Mouse (Mus musculus) testis, postnatal 14 days (tissue): ENCODE measurements around the gene Nek8.
A peak's percentile ranks its signal among the peaks of the same experiment; 100 is the strongest.

ENCODE experiments used
- DNase-seq: peaks from one replicate; pipeline ENCODE4 v3.0.0; 2021; ENCODE audit warnings: low spot score

Gene Nek8

DNA sequence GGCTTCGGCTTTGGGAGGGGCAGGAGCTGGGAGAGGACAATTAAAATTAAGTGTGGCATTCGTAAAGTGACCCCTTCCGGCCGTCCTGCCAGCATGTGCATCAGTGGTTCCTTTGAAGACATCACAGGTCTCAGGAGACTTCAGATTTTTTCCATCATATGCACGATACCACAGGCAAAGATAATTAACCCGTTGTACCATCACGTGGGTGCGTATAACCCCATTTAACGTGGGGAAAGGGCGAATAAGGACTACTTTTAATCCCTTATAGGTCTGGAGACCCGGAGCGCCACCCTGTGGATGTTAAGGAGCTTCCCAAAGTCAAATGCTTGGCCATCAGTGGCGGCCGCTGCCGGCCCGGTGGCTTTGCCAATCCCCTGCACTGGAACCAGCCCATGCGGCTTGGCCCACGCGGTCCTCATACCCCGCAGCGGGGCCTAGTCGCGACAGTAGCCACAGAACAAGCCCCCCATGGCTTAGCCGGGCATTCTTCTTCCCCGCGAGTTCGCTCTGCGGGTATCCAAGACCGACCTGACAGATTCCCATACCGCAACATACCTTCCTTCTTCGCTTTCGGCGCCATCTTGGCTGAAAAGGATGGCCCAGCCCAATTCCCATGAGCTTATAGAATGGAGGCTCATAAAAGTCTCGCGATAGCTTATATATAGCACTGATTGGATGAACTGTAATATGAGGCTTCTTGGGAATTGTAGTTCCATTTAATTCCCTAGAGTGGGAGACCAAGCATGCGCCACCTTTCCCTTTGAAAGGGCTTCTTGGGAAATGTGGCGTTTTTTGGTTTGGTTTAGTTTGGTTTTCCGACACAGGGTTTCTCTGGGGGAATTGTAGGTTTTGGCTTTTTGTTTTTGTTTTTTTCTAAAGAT, 6.7 kb upstream of the Nek8 start, which contains the start of gene Rpl23a:
Gene Rpl23a, minus strand, starts transcription at position 624 of the 884 bp plus-strand sequence.
- peak; percentile 91 for DNase-seq

DNA sequence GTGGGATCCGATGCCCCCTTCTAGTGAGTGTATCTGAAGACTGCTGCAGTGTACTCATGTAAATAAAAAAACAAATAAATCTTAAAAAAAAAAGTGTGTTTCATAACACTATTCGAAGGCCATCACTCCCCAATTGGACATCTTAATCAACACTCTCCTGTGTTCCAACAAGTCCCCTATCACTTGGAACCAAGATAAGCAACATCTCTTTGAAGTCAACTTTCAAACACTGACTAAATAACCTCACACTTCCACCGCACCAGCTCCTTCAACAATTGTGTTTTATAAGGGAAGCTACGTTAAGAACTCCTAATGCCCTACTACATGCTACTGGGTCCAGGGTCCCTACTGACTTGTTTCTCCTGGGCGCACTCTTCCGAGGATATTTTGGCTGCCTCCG, 6.0 kb upstream of the Nek8 start:
- no peak for DNase-seq

DNA sequence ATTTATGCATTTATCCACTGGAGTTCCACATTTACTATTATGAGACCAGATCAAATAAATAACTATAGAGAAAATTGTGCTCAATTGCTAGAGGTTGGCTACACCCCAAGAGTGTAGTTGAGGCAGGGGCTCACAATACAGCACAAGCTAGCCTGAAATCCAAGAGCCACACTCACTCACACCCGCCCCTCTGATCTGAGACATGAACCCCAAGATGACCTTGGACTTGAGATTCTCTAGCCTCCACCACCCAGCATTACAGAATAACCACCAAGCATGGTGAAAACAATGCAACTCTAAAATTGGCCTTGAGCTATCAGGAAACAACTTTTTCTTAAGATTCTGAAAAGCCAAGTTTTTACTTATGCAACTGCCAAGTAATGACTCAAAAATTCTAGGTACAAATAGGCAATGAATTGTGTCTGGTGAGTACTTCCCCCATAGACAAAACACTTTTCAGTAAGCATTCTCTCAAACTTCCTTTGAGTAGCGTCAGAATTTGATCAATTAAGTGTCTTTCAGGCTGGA, 5.4 kb upstream of the Nek8 start:
- DNase-seq: no peak

DNA sequence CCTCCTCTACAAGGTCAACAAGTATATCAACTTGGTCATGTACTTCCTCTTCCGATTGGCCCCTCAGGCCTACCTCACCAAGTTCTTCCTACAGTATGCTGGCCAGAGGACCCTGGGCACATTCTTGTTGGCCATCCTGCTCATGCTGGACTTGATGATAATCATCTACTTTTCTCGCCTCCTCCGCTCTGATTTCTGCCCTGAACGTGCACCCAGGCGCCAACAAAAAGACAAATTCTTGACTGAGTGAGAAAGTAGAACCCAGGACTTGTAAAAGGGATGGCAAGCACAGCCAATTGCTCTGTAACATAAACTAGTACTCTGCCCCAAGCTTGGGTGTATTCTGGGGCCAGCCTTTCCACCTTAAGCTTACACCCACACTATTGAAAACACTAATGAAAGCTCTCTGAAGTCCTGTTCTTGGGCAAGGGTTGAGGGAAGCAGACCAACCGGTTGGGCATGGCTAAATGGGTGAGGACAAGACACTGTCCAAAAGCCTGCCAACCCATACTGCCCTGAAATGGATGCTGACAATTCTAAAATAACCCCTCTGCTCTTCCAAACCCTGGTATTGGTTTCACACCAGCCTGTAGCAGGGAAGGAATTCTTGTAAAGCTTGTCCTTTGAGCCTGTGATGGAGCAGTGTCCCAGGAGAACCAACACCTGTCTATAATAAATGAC, 3.7 kb upstream of the Nek8 start:
- DNase-seq: no peak

DNA sequence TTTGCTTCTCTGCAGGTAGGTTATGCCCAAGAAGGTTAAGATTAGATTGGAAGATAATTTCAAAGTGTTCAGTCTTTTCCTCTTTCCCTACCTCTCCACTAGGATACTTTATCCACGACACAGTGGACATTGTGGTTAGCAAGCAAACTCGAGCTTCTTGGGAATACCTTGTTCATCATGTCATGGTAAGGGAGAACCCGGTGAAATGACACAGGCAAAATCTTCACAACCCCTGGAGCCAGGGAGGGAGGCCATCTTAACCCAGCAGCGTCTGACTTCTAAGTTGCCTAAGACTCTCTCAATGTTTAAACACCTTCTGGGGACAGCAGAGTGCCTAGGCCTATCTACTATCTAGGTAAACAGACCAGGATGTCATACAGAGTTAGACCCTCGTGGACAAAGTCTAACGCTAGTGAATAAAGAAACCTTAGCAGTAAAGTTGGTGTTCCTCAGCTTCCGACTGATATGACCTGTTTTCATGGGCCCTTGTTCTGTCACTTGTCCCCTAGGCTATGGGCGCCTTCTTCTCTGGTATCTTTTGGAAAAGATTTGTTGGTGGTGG, 3.0 kb upstream of the Nek8 start:
- no peak for DNase-seq

DNA sequence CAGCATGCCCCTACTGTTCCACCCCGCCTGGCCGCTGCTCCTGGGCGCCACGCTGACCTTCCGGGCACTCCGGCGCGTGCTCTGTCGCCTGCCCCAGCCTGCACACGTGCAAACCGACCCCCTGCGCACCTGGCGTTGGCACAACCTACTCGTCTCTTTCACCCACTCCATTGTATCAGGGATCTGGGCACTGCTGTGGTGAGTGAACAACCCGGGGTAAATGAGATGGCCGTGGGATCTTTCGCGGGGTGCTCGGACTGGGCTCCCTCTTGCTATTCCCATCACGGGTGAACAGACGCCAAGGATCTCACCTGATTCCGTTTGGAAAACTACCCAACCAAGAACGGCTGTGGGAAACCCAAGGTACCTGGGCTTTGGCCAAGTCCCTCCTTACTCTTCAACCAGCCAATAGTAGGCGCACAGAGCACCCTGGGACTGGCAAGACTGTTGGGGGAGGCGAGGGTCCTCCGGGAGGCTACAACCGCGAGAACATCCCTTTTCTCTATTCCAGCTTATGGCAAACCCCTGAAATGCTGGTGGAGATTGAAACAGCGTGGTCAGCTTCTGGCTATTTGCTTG, 2.5 kb upstream of the Nek8 start:
- DNase-seq: peak; percentile 76

DNA sequence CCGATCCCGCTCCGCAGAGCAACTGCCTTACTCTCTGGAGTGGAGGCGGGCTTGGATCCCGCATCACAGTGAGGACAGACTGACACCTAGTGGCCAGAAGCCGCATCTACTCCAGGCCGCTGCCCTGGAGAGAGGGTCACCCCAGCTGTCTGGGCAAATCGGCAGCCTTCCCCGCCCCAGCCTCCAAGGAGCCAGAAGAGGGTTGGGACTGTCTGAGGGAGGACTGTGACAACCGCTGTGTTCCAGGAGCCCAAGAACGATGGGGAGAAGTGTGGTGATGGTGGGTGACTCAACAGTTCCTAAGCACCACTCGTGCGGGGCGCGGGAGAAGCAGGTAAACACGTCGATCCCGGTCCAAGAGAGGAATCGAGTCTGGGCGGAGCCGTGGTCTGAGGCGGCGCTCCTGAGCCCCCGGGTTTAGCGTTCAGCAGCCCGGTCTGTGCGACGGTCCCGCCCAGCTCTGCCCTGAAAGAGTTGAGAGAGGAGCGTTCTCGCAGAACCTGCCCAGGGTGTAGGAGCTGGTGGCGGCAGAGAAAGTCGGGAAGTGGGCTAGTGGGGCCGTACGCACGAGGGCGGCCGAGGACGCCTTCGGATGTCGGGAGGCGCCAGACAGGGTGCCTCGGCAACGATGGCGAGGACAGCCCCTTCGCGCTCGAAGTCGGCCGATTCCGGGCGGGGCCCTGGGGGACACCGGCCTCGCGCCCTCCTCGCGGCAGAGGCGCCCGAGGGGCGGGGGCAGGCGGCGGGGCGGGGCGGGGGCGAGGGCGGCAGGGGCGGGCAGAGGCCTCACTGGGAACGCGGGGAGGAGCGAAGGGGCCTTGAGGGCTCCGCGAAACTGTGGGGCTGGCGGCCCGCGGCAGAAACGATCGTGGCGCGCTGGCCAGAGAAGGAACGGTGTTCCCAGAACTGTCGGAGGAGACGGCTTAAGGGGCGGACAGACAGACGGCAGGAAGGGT, 1.7 kb upstream of the Nek8 start:
- peak; percentile 92 for DNase-seq

DNA sequence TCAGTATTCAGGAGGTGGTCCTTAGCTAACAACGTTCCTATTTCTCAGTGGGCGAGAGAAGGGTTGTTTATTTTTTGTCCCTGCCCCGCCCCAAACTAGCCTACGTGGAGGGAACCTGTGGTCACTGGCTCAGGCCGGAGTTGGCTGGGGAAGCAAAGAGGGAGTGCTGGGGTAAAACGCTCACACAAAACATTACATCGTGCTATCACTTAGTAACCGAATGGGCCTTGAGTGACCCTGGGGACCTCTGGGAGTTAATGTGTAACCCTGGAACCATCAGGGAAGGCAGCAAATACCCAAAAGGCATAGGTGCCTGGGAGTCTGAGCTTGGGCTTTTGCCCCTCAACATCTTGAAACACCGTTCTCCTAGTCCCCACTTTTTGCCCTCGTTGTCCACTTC, 962 bp upstream of the Nek8 start:
- no peak for DNase-seq

DNA sequence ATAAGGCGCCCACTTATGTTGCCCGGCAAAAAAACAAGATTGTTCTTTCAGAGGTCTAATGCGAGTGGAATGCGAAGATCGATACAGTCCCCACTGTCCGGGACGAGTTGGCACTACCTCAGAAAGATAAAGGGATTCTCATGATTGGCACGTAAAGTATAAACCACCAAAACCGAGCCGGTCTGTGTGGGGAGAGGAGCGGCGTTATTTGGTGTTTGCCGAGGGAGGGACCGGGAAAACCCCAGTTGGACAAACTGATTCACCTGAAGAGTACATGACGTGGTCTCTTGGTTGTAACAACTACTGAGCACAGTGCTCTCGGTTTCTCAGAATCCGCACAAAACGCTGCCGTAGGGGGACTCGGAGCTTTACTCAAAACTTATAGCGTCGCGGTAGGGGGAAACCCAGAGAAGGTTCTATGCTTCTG, 443 bp upstream of the Nek8 start:
- DNase-seq: no peak

DNA sequence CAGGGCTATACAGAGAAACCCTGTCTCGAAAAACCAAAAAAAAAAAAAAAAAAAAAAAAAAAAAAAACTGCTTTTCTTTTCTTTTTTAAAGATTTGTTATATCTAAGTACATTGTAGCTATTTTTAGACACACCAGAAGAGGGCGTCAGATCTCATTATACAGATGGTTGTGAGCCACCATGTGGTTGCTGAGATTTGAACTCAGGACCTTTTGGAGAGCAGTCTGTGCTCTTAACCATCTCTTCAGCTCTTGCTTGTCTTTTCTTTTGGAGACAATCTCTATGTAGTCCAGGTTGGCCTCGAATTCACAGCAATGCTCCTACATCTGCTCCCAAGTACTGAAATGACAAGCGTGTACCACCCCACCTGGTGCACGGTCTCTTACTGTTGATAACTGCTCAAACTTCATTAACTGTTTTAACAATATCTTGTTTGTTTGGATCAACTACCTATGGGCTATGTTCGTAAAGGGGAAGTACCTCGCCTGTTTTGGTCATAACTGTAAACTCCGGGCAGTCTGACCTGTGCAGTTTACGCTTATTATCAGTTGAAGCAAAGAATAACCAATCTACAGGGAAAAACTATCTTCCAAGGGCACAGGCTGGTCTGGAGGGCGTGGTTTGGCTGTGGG, 589 bp downstream of the Nek8 start:
- DNase-seq: no peak

DNA sequence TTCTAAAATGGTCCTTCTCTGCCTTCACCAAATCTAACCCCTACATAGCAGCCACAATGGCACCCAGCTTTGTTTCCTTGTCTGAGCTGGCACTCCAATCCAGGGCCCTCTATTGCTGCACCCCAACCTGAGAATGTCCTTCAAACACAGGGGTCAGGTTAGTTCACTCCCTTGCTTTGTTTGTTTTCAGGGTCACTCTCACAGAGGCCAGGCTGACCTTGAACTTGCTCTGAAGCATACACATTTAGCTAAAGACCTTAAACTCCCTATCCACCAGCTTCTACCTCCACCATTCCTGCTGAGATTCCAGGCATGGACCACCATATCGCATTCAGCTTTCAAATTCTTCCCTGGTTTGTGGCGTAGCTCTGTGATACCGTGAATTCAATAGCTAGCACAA, 2.0 kb downstream of the Nek8 start:
- DNase-seq: no peak

DNA sequence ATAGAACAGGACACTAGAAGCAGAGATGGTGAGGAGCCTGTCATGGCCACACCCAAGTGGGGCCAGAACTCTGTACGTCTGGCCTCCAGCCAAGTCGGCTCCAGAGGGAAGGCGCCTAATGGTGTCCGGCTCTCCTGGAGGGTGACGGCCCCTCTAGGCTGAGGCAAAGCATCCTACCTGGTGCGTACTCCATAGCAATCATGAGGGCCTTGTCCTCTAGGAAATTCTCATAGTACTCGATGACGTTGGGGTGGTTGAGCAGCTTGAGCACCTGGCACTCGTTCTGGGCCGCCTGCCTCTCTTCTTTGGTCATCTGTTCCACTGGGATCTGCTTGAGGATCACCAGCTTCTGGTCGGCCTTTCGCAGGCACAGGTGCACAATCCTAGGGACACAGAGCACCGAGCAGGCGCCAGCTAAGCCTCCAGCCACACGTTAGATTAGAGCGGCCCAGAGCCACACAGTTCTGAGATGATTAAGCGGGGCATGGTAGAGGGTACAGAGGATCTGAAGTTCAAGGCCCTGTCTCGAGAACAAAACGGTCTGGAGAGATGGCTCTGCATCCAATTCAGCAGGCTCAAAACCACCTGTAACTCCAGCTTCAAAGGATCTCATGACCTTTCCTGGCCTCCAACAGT, 3.6 kb downstream of the Nek8 start:
- no peak for DNase-seq

DNA sequence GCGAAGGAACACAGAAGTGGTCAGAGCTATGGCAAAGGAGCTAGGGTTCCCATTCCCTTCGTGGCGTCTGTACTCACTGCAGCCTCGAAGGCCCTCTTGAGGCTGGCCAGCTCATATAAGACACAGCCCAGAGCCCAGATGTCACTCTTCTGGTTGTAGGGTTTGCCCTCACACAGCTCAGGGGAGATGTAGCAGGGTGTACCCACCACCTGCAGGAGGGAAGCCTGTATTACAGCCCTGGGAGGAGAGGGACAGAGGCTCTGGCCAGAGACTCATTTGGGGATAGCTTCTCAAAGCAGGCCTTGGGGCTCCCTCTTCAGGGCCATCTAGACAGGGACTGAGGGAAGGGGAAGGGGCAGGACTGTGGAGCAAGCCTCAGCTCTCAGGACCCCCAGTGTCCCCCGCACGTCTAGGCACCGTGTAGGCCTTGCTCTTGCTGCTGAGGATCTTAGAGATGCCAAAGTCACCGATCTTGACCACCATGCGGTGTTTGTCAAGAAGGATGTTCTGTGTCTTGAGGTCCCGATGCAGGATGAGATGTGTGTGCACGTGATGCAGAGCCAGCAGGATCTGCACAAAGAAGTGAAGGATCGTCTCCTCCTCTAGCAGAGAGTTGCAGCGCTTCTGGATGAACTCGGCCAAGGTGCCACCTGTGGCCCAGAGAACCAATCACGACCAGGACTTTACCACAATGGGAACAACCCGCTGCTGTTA, 4.3 kb downstream of the Nek8 start:
- no peak for DNase-seq

DNA sequence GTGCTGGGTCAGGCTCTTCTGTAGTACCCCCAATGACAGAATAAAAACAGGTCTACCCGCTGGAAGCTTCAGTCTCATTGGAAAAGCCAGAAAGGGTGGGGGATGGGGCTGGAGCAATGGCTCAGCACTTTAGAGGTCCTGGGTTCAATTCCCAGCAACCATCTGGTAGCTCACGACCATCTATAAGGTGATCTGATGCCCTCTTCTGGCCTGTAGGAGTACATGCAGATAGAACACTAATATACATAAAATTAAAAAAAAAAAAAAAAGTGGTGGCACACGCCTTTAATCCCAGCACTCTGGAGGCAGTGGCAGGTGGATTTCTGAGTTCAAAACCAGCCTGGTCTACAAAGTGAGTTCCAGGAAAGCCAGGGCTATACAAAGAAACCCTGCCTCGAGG, 5.1 kb downstream of the Nek8 start:
- no peak for DNase-seq

DNA sequence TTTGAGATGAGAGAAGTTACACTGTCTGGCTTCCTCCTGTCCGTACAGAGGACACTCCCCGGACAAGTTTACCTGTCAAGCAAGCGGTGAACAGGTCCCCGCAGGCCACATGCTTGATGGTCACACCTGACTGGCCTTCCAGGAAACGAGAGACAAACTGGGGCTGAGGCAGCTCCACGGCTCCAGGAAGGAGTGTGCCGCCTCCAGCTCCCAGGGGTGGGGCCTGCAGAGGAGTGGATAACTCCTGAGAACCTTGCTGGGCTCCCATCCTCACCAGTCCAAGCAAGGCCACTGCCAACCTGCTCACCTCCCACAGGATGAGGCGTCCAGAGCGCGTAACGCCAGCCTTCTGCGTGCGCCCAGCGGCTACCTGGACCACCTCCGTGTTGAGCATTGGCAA, 6.2 kb downstream of the Nek8 start:
- DNase-seq: no peak

DNA sequence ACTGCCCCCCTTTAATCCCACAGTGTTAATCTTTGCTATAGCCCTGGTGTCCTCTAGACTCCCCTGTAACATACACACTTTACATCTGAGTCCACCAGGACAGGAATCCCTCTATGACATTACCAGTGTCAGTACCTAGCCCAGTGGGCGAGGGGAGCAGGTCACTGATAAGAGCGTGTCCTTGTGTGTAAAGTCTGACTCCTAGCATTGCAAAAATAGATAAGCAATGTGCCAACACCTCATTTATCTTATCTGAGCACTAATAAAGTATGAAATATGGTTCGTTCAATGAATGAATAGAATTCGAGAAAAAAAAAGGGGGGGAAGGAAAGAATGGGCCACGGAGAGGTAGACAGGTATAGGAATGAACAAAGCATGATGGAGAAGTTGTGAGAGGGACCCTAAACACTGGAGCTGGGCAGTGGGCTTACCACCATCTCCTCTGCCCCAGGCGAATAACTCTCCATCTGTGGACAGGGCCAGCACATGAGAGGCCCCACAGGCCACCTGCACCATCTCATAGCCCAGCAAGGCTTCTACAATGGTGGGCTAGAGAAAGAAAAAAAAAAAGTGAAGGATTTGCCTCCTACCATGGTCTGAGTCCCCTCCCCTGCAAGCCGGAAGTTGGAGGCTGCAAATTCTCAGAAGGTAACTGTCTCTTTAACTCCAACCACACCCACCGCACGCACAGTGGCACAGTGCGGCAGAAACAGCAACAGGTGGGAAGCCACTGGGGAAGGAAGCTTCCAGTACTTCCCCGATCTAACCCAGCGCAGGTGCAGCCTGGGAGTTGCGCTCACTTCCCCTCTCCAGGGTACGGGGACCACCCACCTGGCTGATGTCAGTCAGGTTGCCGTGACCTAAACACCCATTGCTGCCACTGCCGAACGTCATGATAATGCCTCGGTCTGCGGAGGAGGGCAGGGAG, 7.7 kb downstream of the Nek8 start:
- DNase-seq: no peak

DNA sequence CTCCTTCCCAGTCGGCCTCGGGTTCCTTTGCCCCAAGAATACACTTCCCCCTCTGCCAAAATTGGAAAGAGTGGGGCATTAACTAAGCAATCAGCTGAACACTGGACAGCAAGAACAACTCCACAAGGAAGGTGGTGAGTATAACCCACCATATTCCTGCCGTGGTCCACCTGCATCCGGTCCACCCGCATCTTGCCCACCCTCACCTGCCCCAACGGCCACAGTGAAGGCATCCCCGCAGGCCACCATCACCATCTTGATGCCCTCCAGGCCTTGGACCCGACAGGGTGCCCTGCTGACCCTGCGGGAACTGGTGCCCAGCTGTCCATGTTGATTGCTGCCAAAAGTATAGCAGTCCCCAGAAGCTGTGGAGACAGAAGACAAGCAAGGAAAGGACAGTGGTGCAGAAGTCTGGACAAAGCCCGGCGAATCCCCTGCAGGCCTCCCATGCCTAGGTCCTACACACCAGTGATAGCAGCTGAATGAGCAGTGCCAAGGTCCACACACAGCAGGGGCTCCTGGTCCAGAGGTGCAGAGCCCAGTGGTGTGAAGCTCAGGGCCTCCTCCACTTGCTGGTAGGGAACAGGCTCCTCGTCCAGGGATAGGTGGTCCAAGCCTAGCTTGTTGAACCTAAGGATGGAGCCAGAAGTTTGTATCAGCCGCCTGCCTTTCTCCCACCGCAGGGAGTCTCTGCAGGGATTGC, 9.1 kb downstream of the Nek8 start:
- DNase-seq: no peak

DNA sequence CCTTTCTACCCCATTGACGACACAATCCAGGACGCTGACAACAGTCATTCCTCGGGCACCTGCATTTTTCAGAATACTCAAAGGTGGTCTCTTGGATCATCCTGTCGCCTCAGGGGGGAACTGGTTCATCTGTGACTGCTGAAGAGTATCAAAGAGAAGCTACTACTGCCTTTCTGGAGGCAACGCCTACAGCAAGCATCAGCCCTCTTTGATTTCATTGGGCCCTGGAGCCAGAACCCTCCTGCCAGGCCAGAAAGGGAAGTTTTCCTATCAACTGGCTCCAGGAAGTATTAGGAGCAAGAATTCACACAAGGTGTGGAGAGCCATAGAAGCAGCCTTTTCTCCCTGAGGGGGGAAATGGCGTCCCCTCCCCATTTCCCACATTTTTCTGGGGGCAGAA, 9.8 kb downstream of the Nek8 start:
- DNase-seq: no peak
